Comparison of ENCODE assay signal across 21 mouse cellular contexts in genomic region chr14:55469041-55469440, GRCm38 (mm10). TPM values are rescaled to one million over a fixed set of nuclear protein-coding genes. Genes with fewer than 3 reads are reported as not detected.
DNase-seq lines count a peak whose midpoint lies in the region; ATAC-seq and TF ChIP-seq lines count a peak whose summit lies in the region.
"Had no signal": no experiment of that assay in that cellular context is flagged by ENCODE, and none has a peak within 500 bp of the region (broad histone marks: within the 10 kb centered on the region; RNA-seq: fewer than 3 reads in every experiment).

No protein-coding gene starts in this region.

- peak; percentile 76 for ATAC-seq in intestine, embryonic 15.5 days
- peak; percentile 90 for ATAC-seq in kidney, embryonic 15.5 days (replicated peaks; ENCODE audit: low FRiP score)
- no peak for ATAC-seq in CD4-positive, CD25-positive, alpha-beta regulatory T cell, adult 4 months
- ATAC-seq: activated CD4-positive, CD25-positive, alpha-beta regulatory T cell, adult 4 months had no signal

- TF ChIP-seq POLR2A in small intestine, adult 2 months (IDR thresholded peaks at IDR 0.05; ENCODE audit: low read depth, low read length), result no peak

- H3K4me3 ChIP-seq in gastrocnemius, adult 2 months, result no peak overlapping the region
- no peak overlapping the region for H3K4me3 ChIP-seq in intestine, embryonic 15.5 days (replicated peaks)
- no peak overlapping the region for H3K4me3 ChIP-seq in kidney, embryonic 15.5 days (replicated peaks)
- no peak overlapping the region for H3K4me3 ChIP-seq in small intestine, adult 2 months (ENCODE audit: low read depth, low read length)
- H3K4me3 ChIP-seq: embryonic facial prominence, embryonic 12.5 days; heart, embryonic 13.5 days; hindbrain, embryonic 10.5 days had no signal

- peak overlapping the region; percentile 62 for H3K27ac ChIP-seq in gastrocnemius, adult 2 months
- H3K27ac ChIP-seq in intestine, embryonic 15.5 days, result peak overlapping the region; percentile 63; the same call in 1 of the 2 replicates
- H3K27ac ChIP-seq in kidney, embryonic 15.5 days, result peak overlapping the region; percentile 82
- H3K27ac ChIP-seq in small intestine, adult 2 months (ENCODE audit: insufficient read depth, low read depth, low read length), result peak overlapping the region; percentile 85
- H3K27ac ChIP-seq: embryonic facial prominence, embryonic 12.5 days; heart, embryonic 13.5 days; hindbrain, embryonic 10.5 days had no signal

- no peak overlapping the region for H3K4me2 ChIP-seq in intestine, embryonic 15.5 days (replicated peaks)
- H3K4me2 ChIP-seq in kidney, embryonic 15.5 days, result no peak overlapping the region
- H3K4me2 ChIP-seq: embryonic facial prominence, embryonic 12.5 days; heart, embryonic 13.5 days had no signal

- 45% methylated on average over 2 of the region's 2 CpGs for WGBS in intestine, embryonic 15.5 days
- WGBS in kidney, embryonic 15.5 days, result 42% methylated on average over 2 of the region's 2 CpGs
- WGBS in small intestine, adult 2 months, result 13% methylated on average over 2 of the region's 2 CpGs

- no peaks in the 10 kb centered on the region for H3K27me3 ChIP-seq in intestine, embryonic 15.5 days (replicated peaks)
- peaks cover 6% of the 10 kb centered on the region; the same call in 1 of the 2 replicates for H3K27me3 ChIP-seq in kidney, embryonic 15.5 days
- H3K27me3 ChIP-seq in small intestine, adult 2 months (ENCODE audit: control insufficient read depth, insufficient read depth, low read length), result no peaks in the 10 kb centered on the region
- H3K27me3 ChIP-seq: embryonic facial prominence, embryonic 12.5 days had no signal

- no peak for DNase-seq in gastrocnemius, adult 2 months
- DNase-seq in gastrocnemius, adult 8-10 months (ENCODE audit: low spot score in 2 of 2), result no peak
- DNase-seq in embryo, embryonic 10 days (ENCODE audit: low spot score), result no peak
- no peak for DNase-seq in layer of hippocampus, postnatal 10 days (ENCODE audit: low spot score in 2 of 2)
- DNase-seq: cerebellum, postnatal 36 days; gastrocnemius, postnatal 25 days; layer of hippocampus, postnatal 36 days; left cerebral cortex, postnatal 4 days; lung, adult 18-20 months; midbrain, embryonic 14.5 days; right cerebral cortex, postnatal 4 days had no signal

- no peak for TF ChIP-seq CTCF in gastrocnemius, adult 2 months (IDR thresholded peaks at IDR 0.05)
- TF ChIP-seq CTCF in small intestine, adult 2 months (IDR thresholded peaks at IDR 0.05; ENCODE audit: extremely low read depth, insufficient read length, insufficient replicate concordance, low read depth, low read length), result no peak

- intact Hi-C loops in gastrocnemius, adult 2 months (cut with DNase I), result no loop called here

- no peaks in the 10 kb centered on the region for H3K9me3 ChIP-seq in intestine, embryonic 15.5 days
- no peaks in the 10 kb centered on the region for H3K9me3 ChIP-seq in kidney, embryonic 15.5 days (replicated peaks)
- H3K9me3 ChIP-seq: embryonic facial prominence, embryonic 12.5 days; heart, embryonic 13.5 days; hindbrain, embryonic 10.5 days had no signal

- H3K9ac ChIP-seq in intestine, embryonic 15.5 days, result no peak overlapping the region
- H3K9ac ChIP-seq in kidney, embryonic 15.5 days, result no peak overlapping the region
- H3K9ac ChIP-seq: embryonic facial prominence, embryonic 12.5 days; heart, embryonic 13.5 days had no signal

- no peaks in the 10 kb centered on the region for H3K36me3 ChIP-seq in intestine, embryonic 15.5 days
- H3K36me3 ChIP-seq in kidney, embryonic 15.5 days, result no peaks in the 10 kb centered on the region
- no peaks in the 10 kb centered on the region for H3K36me3 ChIP-seq in small intestine, adult 2 months (ENCODE audit: control insufficient read depth, insufficient read depth, low read length)
- H3K36me3 ChIP-seq: embryonic facial prominence, embryonic 12.5 days; heart, embryonic 13.5 days; hindbrain, embryonic 10.5 days had no signal

- no peaks in the 10 kb centered on the region for H3K4me1 ChIP-seq in intestine, embryonic 15.5 days (replicated peaks)
- H3K4me1 ChIP-seq in kidney, embryonic 15.5 days, result peaks cover 45% of the 10 kb centered on the region
- H3K4me1 ChIP-seq in small intestine, adult 2 months (ENCODE audit: control insufficient read depth, insufficient read depth, insufficient read length, low read length), result peaks cover 28% of the 10 kb centered on the region; the same call in 1 of the 2 replicates

RNA-seq across cellular contexts. Expression of gene Dhrs4, which starts 9.5 kb away (rescaled TPM):
- 10 to 100 TPM; 28.4 to 68.7 TPM for total RNA-seq in gastrocnemius, adult 2 months (2021)
- total RNA-seq in gastrocnemius, adult 8-10 months (2022), result 10 to 100 TPM; 22.2 to 45.2 (median 34.7) TPM
- 137 and 139 TPM in 2 replicates for polyA plus RNA-seq in intestine, embryonic 15.5 days (2015; fragmentation: Nextera tagmentation; extraction: Ambion mirVana)
- polyA plus RNA-seq in kidney, embryonic 15.5 days (2015; fragmentation: Nextera tagmentation; extraction: Ambion mirVana), result 127 and 130 TPM in 2 replicates
- polyA plus RNA-seq in small intestine, adult 2 months (2012; rRNA removed), result 44.8 and 62.5 TPM in 2 replicates
- polyA plus RNA-seq in CD4-positive, CD25-positive, alpha-beta regulatory T cell, adult 4 months (2017; shearing (Covaris generic)), result 10 to 100 TPM; 41.9 to 49.5 TPM
- 10 to 100 TPM; 16.5 to 17.7 TPM for total RNA-seq in layer of hippocampus, postnatal 10 days (2021)

RNA-seq across cellular contexts. Expression of gene Carmil3, which starts 21.4 kb away (rescaled TPM):
- total RNA-seq in gastrocnemius, adult 2 months (2021), result under 1 TPM; 0.43 to 0.95 TPM
- total RNA-seq in gastrocnemius, adult 8-10 months (2022), result under 1 TPM; 0.38 to 0.40 (median 0.39) TPM
- 2.2 and 2.4 TPM in 2 replicates for polyA plus RNA-seq in intestine, embryonic 15.5 days (2015; fragmentation: Nextera tagmentation; extraction: Ambion mirVana)
- polyA plus RNA-seq in kidney, embryonic 15.5 days (2015; fragmentation: Nextera tagmentation; extraction: Ambion mirVana), result 2.4 and 2.9 TPM in 2 replicates
- 2.0 and 2.1 TPM in 2 replicates for polyA plus RNA-seq in small intestine, adult 2 months (2012; rRNA removed)
- polyA plus RNA-seq in CD4-positive, CD25-positive, alpha-beta regulatory T cell, adult 4 months (2017; shearing (Covaris generic)), result not detected
- 100 to 1,000 TPM; 106 to 144 TPM for total RNA-seq in layer of hippocampus, postnatal 10 days (2021)
- polyA plus RNA-seq: activated CD4-positive, CD25-positive, alpha-beta regulatory T cell, adult 4 months had no signal

RNA-seq across cellular contexts. Expression of gene Cpne6, which starts 41.2 kb away (rescaled TPM):
- total RNA-seq in gastrocnemius, adult 2 months (2021), result not detected
- total RNA-seq in gastrocnemius, adult 8-10 months (2022), result not detected
- 0.25 and 0.40 TPM in 2 replicates for polyA plus RNA-seq in intestine, embryonic 15.5 days (2015; fragmentation: Nextera tagmentation; extraction: Ambion mirVana)
- 0.24 and 0.26 TPM in 2 replicates for polyA plus RNA-seq in kidney, embryonic 15.5 days (2015; fragmentation: Nextera tagmentation; extraction: Ambion mirVana)
- not detected in 2 replicates for polyA plus RNA-seq in small intestine, adult 2 months (2012; rRNA removed)
- polyA plus RNA-seq in CD4-positive, CD25-positive, alpha-beta regulatory T cell, adult 4 months (2017; shearing (Covaris generic)), result not detected
- 100 to 1,000 TPM; 306 to 335 TPM for total RNA-seq in layer of hippocampus, postnatal 10 days (2021)
- total RNA-seq: gastrocnemius, postnatal 25 days had no signal
- polyA plus RNA-seq: activated CD4-positive, CD25-positive, alpha-beta regulatory T cell, adult 4 months had no signal

RNA-seq across cellular contexts. Expression of gene Nrl, which starts 55.7 kb away (rescaled TPM):
- not detected for total RNA-seq in gastrocnemius, adult 2 months (2021)
- not detected for total RNA-seq in gastrocnemius, adult 8-10 months (2022)
- not detected in 2 replicates for polyA plus RNA-seq in intestine, embryonic 15.5 days (2015; fragmentation: Nextera tagmentation; extraction: Ambion mirVana)
- not detected in 2 replicates for polyA plus RNA-seq in kidney, embryonic 15.5 days (2015; fragmentation: Nextera tagmentation; extraction: Ambion mirVana)
- not detected in 2 replicates for polyA plus RNA-seq in small intestine, adult 2 months (2012; rRNA removed)
- under 1 TPM in 1 of 2 experiments, not detected in 1; 0.07 TPM for polyA plus RNA-seq in CD4-positive, CD25-positive, alpha-beta regulatory T cell, adult 4 months (2017; shearing (Covaris generic))
- under 1 TPM; 0.34 to 0.76 TPM for total RNA-seq in layer of hippocampus, postnatal 10 days (2021)
- total RNA-seq: gastrocnemius, postnatal 25 days had no signal
- polyA plus RNA-seq: embryonic facial prominence, embryonic 12.5 days; heart, embryonic 13.5 days; hindbrain, embryonic 10.5 days; intestine, embryonic 14.5 days; midbrain, embryonic 14.5 days; neural tube, embryonic 11.5 days had no signal
